Mouse (Mus musculus) activated CD4-positive, CD25-positive, alpha-beta regulatory T cell, adult 4 months (primary cell): Measurements from ENCODE around the gene Vwa8. TPM values are rescaled to one million over a fixed set of nuclear protein-coding genes. Genes with fewer than 3 reads are reported as not detected.
A peak's percentile ranks its signal among the peaks of the same experiment; 100 is the strongest.

Source experiments
- ATAC-seq: one replicate; pipeline ENCODE4 v1.8.0; 2017
- polyA plus RNA-seq, 2 experiments: library from polyadenylated mRNA; unstranded; fragments of 100-300 nt; shearing (Covaris generic); gene quantifications; one replicate each; pipeline ENCODE4 v1.2.1; 2017

The Vwa8 gene
- polyA plus RNA-seq, result 1 to 10 TPM; 7.2 to 8.4 TPM

DNA sequence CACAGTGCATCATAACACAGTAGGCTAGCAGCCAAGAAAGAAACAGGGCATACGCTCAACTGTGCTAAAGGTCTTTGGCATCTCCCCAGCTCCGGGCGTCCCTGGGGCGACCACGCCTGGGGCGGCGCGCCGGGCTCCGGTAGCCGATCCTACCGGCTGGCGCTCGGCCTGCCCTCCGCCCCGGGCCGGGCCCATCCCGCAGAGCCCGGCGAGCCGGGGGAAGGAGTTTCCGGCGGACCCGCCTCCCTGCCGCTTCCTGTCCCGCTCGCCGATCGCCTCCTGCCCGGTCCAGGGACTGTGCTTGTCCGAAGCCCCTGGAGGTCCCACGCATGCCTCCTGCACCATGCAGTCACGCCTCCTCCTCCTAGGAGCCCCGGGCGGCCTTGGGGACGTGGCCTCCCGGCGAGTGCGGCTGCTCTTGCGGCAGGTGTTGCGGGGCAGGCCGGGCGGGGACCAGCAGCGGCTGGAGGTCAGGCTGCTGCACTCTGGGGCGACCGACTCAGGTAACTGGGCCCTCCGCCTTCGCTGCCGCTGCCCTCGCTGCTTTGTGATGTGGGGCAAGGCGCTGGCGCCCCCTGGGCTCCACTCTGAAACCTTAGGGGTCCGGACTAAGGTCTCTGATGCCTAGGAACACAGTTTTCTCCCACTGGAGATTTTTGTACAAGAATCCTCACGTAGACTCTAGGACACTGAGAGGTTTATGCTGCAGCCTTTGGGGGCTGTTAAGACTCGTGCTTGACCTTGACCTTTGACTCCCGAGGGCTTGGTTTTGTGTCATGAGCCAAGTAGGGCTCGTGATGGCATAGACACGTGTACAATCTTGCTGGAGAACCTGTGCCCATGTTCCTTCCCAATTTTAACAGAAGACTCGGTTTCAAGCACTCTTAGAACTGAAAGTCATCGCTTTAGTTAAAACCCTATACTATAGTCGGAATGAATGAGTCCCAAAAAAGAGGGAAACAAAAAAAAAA lies at the start of gene Vwa8:
TSS of gene Vwa8 (plus strand) at position 112 of the 971 bp plus-strand sequence.
- ATAC-seq, result peak; percentile 78

- no peak for ATAC-seq
Measured at GRCm38 (mm10) chr14:78802378-78802777, 46.5 kb upstream of the Vwa8 start.

- no peak for ATAC-seq
Measured at GRCm38 (mm10) chr14:78803924-78804323, 44.9 kb upstream of the Vwa8 start.

DNA sequence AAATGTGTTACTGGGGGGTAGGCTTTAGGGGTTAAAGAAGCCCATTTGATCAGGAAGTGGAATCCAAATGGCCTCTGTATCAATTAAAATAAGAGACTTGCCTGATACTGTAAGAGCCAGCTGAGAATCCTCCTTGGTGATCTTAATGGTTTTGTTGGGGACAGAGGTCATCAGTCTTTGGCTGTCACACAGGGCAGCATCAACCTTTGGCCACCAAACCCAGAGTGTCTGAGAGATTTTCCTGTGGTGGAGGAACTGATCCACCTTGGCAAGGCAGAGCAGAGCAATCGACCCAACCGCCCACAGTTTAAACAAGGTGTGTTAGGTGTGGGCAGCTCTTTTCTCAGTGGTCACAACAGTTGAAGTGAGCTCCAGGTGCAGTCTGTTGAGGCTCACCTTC lies 36.0 kb upstream of the Vwa8 start:
- no peak for ATAC-seq

DNA sequence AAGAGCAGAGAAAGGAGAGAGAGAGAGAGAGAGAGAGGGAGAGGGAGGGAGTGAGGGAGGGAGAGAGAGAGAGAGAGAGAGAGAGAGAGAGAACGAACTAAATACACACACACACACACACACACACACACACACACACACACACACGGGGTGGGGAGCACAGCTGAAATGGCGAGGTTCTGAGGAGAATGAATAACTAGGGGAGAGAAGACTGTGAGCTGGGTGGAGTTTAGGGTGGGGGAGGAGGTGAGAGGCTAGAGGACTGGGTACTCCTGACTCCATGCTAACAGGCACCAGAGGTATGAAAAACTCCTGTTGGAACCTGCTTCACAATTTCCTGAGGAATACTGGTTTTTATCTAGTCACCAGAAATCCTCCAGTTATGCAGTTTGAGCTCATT lies 32.4 kb upstream of the Vwa8 start:
- no peak for ATAC-seq

- ATAC-seq, result no peak
Measured at GRCm38 (mm10) chr14:78817651-78818050, 31.2 kb upstream of the Vwa8 start.

GRCm38 (mm10) chr14:78818406-78818805 lies 30.4 kb upstream of the Vwa8 start:
- no peak for ATAC-seq

GRCm38 (mm10) chr14:78824013-78824412 lies 24.8 kb upstream of the Vwa8 start:
- ATAC-seq, result no peak

GRCm38 (mm10) chr14:78824507-78824906 lies 24.3 kb upstream of the Vwa8 start:
- no peak for ATAC-seq

DNA sequence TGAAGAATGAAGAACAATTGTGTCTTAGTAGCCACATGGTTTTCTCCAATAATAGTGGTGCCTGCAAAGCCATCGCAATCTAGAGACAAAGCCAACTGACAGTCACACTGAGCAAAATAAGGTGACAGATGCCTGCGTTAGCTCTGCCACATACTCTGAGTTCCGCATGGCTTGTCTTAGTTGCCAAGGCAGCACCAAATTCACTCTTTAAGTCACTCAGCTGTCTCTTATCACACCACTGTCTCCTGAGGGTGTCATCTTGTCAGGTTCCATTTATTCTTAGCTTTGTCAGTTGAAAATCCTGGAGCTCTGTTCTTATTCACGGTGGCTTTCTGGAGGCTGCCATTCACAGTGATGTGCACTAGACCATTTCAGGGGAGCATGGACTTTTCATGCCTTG lies 17.7 kb upstream of the Vwa8 start:
- no peak for ATAC-seq

GRCm38 (mm10) chr14:78847948-78848347 lies 904 bp upstream of the Vwa8 start:
- no peak for ATAC-seq

- no peak for ATAC-seq
Measured at GRCm38 (mm10) chr14:78848477-78848876, 375 bp upstream of the Vwa8 start.

DNA sequence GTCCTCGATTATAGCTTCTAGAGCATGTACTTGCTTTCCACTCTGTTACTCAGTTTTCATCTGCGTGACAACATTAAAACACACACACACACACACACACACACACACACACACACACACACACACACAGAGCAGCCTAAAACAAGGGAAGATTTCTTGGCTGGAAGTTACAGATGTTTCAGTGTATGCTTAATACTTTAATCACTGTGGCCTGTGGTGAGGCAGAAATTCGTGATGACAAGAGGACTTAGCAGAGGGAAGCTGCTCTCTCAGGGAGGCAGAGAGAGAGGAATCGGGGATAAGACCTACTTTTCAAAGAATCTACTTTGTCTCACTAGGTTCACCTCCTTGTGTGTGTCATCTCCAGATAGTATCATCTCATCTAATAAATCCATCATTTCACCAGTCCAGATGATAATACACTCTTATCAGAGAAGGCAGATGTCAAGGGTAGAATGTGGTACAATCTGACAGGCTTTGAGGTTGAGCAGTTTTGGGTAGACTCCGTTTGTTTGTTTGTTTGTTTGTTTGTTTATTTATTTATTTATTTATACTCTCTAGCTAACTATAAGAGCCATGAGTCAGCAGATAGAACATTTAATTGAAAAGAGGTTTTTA lies 1.2 kb downstream of the Vwa8 start:
- no peak for ATAC-seq

DNA sequence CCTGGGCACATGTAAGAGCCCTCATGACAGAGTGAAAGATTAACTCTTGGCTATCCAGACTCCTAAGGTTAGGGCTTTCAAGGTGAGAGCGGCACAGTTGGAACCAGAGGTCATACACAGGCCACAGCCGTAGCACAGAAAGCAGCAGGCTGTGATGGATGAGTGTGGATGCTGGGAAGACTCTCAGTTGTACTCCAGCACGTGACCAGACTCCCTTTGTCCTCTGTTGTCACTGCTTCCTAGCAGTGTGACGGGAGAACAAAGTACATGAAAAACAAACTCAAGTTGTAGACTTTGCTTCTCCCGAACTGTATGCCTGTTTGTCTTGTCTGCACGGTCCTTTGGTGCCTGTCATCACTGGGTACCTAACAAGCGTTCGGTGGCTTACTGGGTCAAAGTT lies 1.8 kb downstream of the Vwa8 start:
- ATAC-seq, result no peak

GRCm38 (mm10) chr14:78851366-78851765 lies 2.5 kb downstream of the Vwa8 start:
- ATAC-seq, result no peak

- no peak for ATAC-seq
Measured at GRCm38 (mm10) chr14:78852401-78853246, 3.8 kb downstream of the Vwa8 start.

GRCm38 (mm10) chr14:78861156-78861555 lies 12.3 kb downstream of the Vwa8 start:
- no peak for ATAC-seq

DNA sequence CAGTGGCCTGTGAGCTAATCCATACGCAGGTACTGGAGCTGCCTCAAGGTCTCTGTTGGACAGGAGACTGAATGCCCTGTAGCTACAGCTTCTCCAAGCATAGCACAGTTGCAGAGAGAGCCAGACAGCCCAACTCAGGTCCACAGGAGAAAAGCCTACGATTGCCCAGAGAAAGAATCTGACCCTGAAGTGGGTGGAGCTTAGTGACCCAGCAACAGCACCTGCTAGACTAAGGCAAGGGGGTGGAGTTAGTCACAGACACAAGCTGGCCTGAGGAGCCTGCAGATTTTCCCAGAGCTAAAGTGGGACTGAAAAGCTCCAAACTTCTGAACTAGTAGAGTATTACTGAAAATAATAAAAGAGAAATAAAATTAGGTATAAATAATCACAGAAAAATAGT lies 21.2 kb downstream of the Vwa8 start:
- ATAC-seq, result no peak

DNA sequence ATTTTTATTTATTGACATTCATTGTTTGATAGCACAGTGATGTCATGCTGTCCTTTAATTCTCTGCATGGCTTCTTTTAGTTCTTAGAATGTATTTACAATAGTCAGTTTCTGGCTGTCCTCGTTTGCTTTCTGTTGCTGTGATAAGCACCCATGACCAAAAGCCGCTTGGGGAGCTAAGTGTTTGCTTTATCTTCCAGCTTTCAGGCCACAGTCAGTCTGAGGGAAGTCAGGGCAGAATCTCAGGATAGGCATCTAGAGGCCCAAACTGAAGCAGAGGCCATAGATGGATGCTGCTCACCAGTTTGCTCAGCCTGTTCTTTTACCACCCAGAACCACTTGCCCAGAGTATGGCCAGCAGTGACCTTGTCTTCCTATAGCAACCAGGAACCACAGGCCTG lies 28.3 kb downstream of the Vwa8 start:
- ATAC-seq, result no peak

- ATAC-seq, result no peak
Measured at GRCm38 (mm10) chr14:78878402-78879045, 29.7 kb downstream of the Vwa8 start.

GRCm38 (mm10) chr14:78880879-78881278 lies 32.0 kb downstream of the Vwa8 start:
- ATAC-seq, result no peak

GRCm38 (mm10) chr14:78881563-78881962 lies 32.7 kb downstream of the Vwa8 start:
- ATAC-seq, result no peak
